Mouse (Mus musculus) gastrocnemius, postnatal 10 days (tissue): ENCODE results near the gene 2010111I01Rik. TPM values are rescaled to one million over a fixed set of nuclear protein-coding genes. Genes with fewer than 3 reads are reported as not detected.
"Not testable (repeated sequence)": the region's sequence is repeated elsewhere in the genome, so short reads cannot be mapped to it uniquely, and the experiment has no call there.

Experiments used
- DNase-seq: peaks from one replicate; pipeline ENCODE4 v3.0.0; 2021; ENCODE audit warnings: mixed read lengths
- long read RNA-seq, 2 experiments: library from polyadenylated mRNA; stranded (forward); transcript quantifications; one replicate each; pipeline ENCODE4 v2.0.0; 2021
- total RNA-seq, 2 experiments: library from RNA; stranded (reverse); gene quantifications; 2 replicates each; pipeline ENCODE4 v1.2.3; 2021

The 2010111I01Rik gene
- 100 to 1,000 TPM in 1 of 2 experiments, 10 to 100 TPM in 1; 67.8 to 110 TPM for total RNA-seq
- long read RNA-seq, experiment 1, transcript 2010111I01Rik-224 (6 exons, 1,055 nt), result major isoform, 14 of 79 reads
- long read RNA-seq, experiment 1, partial matches to known transcripts, result 36 of 79 reads
- long read RNA-seq, experiment 1, other reads (novel, unspliced or antisense), result 19 of 79 reads
- long read RNA-seq, experiment 2, transcript 2010111I01Rik-224 (6 exons, 1,055 nt), result major isoform, 16 of 59 reads
- long read RNA-seq, experiment 2, partial matches to known transcripts, result 22 of 59 reads
- long read RNA-seq, experiment 2, other reads (novel, unspliced or antisense), result 10 of 59 reads

GRCm38 (mm10) chr13:62964640-62965311 lies at the start of gene 2010111I01Rik:
Gene 2010111I01Rik, plus strand, starts transcription at chr13:62964893.
- DNase-seq, result peak; percentile 99

GRCm38 (mm10) chr13:62916675-62917074 lies 48.0 kb upstream of the 2010111I01Rik start:
- no peak for DNase-seq

GRCm38 (mm10) chr13:62917416-62918110 lies 47.1 kb upstream of the 2010111I01Rik start:
- no peak for DNase-seq

GRCm38 (mm10) chr13:62919647-62920341 lies 44.9 kb upstream of the 2010111I01Rik start:
- DNase-seq, result peak; percentile 90

- DNase-seq, result no peak
These were observed 42.0 kb upstream of the 2010111I01Rik start for GRCm38 (mm10) chr13:62922645-62923044.

GRCm38 (mm10) chr13:62923182-62923581 lies 41.5 kb upstream of the 2010111I01Rik start:
- DNase-seq, result no peak

- peak; percentile 42 for DNase-seq
These were observed 38.2 kb upstream of the 2010111I01Rik start for GRCm38 (mm10) chr13:62926479-62926878.

GRCm38 (mm10) chr13:62927470-62927869 lies 37.2 kb upstream of the 2010111I01Rik start:
- no peak for DNase-seq

- DNase-seq, result not testable (repeated sequence)
These were observed 35.5 kb upstream of the 2010111I01Rik start for GRCm38 (mm10) chr13:62929144-62929543.

GRCm38 (mm10) chr13:62929766-62930389 lies 34.8 kb upstream of the 2010111I01Rik start:
- peak; percentile 11 for DNase-seq

- no peak for DNase-seq
These were observed 32.2 kb upstream of the 2010111I01Rik start for GRCm38 (mm10) chr13:62932452-62932851.

GRCm38 (mm10) chr13:62939371-62939770 lies 25.3 kb upstream of the 2010111I01Rik start:
- DNase-seq, result no peak

- no peak for DNase-seq
These were observed 24.9 kb upstream of the 2010111I01Rik start for GRCm38 (mm10) chr13:62939797-62940196.

GRCm38 (mm10) chr13:62940721-62941120 lies 24.0 kb upstream of the 2010111I01Rik start:
- DNase-seq, result no peak

- DNase-seq, result no peak
These were observed 23.2 kb upstream of the 2010111I01Rik start for GRCm38 (mm10) chr13:62941341-62942005.

- DNase-seq, result no peak
These were observed 21.3 kb upstream of the 2010111I01Rik start for GRCm38 (mm10) chr13:62943274-62943830.

GRCm38 (mm10) chr13:62944109-62944508 lies 20.6 kb upstream of the 2010111I01Rik start:
- DNase-seq, result no peak

GRCm38 (mm10) chr13:62949560-62950188 lies 15.0 kb upstream of the 2010111I01Rik start:
- DNase-seq, result no peak

GRCm38 (mm10) chr13:62951606-62952005 lies 13.1 kb upstream of the 2010111I01Rik start:
- DNase-seq, result no peak

GRCm38 (mm10) chr13:62952047-62952446 lies 12.6 kb upstream of the 2010111I01Rik start:
- no peak for DNase-seq
